Mouse (Mus musculus) kidney, embryonic 14.5 days (tissue): ENCODE data around the gene Pgap2. TPM values are rescaled to one million over a fixed set of nuclear protein-coding genes. Genes with fewer than 3 reads are reported as not detected.

ENCODE experiments used
- ATAC-seq: fragments of 200-750 bp; cut with Nextera tagmentation; 2 replicates; pipeline ENCODE4 v1.8.0; 2017; ENCODE audit warnings: moderate number of reproducible peaks, mild to moderate bottlenecking, moderate TSS enrichment, moderate library complexity; ENCODE audit not compliant: low FRiP score, low TSS enrichment
- H3K27ac ChIP-seq: fragments of 300-500 bp; sonication (generic); 2 replicates; pipeline ENCODE4 v1.5.1; 2014; ENCODE audit warnings: low read depth, mild to moderate bottlenecking, low read length, moderate library complexity, mixed read lengths
- H3K27me3 ChIP-seq: fragments of 300-500 bp; sonication (generic); 2 replicates; pipeline ENCODE4 v1.6.1; 2014; ENCODE audit warnings: mild to moderate bottlenecking, low read length; ENCODE audit not compliant: control insufficient read depth, insufficient read depth
- H3K36me3 ChIP-seq: fragments of 300-500 bp; sonication (generic); 2 replicates; pipeline ENCODE4 v1.6.1; 2014; ENCODE audit warnings: low read length, mixed read lengths; ENCODE audit not compliant: control insufficient read depth, insufficient read depth
- H3K4me1 ChIP-seq: fragments of 300-500 bp; sonication (generic); 2 replicates; pipeline ENCODE4 v1.6.1; 2014; ENCODE audit warnings: low read length, mixed read lengths; ENCODE audit not compliant: control insufficient read depth, insufficient read depth
- H3K4me2 ChIP-seq: fragments of 300-500 bp; sonication (generic); replicated peaks from 2 replicates; pipeline ENCODE4 v1.6.1; 2014; ENCODE audit warnings: low read depth, mild to moderate bottlenecking, low read length
- H3K4me3 ChIP-seq: fragments of 300-500 bp; sonication (generic); 2 replicates; pipeline ENCODE4 v1.5.1; 2014; ENCODE audit warnings: mild to moderate bottlenecking, low read length
- H3K9ac ChIP-seq: fragments of 300-500 bp; sonication (generic); 2 replicates; pipeline ENCODE4 v1.6.1; 2014; ENCODE audit warnings: low read depth, mild to moderate bottlenecking, low read length, moderate library complexity
- H3K9me3 ChIP-seq: fragments of 300-500 bp; sonication (generic); 2 replicates; pipeline ENCODE4 v1.6.1; 2016; ENCODE audit warnings: low read length; ENCODE audit not compliant: control insufficient read depth
- WGBS: fragments of 180-500 bp; shearing (Covaris S2); extraction: QIAGEN DNeasy Blood & Tissue Kit; methylation state at CpG from one replicate; pipeline ENCODE4 v1.1.7; 2014; 5-methylcytosine and 5-hydroxymethylcytosine counted together
- polyA plus RNA-seq: library from polyadenylated mRNA; unstranded; fragments of >200 nt; fragmentation: Nextera tagmentation; extraction: Ambion mirVana; gene quantifications from 2 replicates; pipeline ENCODE4 v1.2.1, GENCODE M21; 2014

Pgap2 gene
- polyA plus RNA-seq, 1 experiment from 2014 or later: 85.3 TPM

- ATAC-seq: no peak
- Histone ChIP-seq H3K9ac (peak overlapping the region; percentile 90), H3K4me2 (peak overlapping the region; percentile 65), H3K4me3 (peak overlapping the region; percentile 78), H3K4me1 (peaks cover 8% of the 10 kb centered on the region), H3K27ac (no peak overlapping the region), H3K9me3 (no peaks in the 10 kb centered on the region), H3K27me3 (no peaks in the 10 kb centered on the region), H3K36me3 (no peaks in the 10 kb centered on the region; the same call in 1 of the 2 replicates)
- 56% methylated on average over 4 of the region's 4 CpGs for WGBS
Measured at GRCm38 (mm10) chr7:102208806-102209363, 1.1 kb upstream of the Pgap2 start.

DNA sequence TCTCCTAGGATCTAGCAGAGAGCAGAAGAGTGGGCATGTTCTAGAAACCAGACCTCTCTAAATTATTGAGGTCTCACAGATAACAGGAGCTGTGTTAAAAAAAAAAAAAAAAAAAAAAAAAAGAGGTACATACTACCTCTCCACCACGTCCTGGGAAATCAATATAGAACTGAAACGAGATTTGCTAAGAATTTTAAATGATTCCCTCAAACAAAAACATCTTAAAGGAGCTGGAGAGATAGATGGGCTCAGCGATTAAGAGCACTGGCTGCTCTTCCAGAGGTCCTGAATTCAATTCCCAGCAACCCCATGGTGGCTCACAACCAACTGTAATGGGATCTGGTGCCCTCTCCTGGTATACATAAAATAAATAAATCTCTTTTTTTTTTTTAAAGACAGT is 1.1 kb downstream of the Pgap2 start:
- Histone ChIP-seq H3K9ac (peak overlapping the region; percentile 90; the same call in 1 of the 2 replicates), H3K4me2 (peak overlapping the region; percentile 50), H3K36me3 (no peaks in the 10 kb centered on the region; the same call in 1 of the 2 replicates), H3K4me3 (peak overlapping the region; percentile 78), H3K4me1 (peaks cover 8% of the 10 kb centered on the region), H3K27me3 (no peaks in the 10 kb centered on the region), H3K9me3 (no peaks in the 10 kb centered on the region), H3K27ac (peak overlapping the region; percentile 83)
- no peak for ATAC-seq
- WGBS: 78% methylated on average over 3 of the region's 3 CpGs

DNA sequence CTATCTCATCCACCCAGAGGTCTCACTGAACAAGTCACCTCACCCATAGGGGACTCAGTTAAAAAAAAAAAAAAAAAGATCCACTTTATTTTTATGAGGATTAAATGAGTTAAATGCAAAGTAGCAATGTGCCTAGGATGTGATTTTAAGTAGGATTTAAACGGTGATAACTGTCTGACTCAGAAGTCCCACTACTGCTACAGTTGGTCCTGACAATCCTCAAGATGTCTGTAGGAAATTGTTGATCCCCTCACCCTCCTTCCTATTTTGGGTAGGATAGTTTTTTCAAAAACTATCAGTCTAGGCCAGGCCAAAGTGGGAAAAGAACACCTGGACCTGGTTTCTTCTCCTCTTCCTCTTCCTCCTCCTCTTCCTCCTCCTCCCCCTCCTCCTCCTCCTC is 11.9 kb downstream of the Pgap2 start:
- peak; percentile 4; the same call in 1 of the 2 replicates for ATAC-seq
- WGBS: 43% methylated on average over 1 of the region's 1 CpGs
- Histone ChIP-seq H3K4me1 (no peaks in the 10 kb centered on the region), H3K4me2 (peak overlapping the region; percentile 45), H3K36me3 (peaks cover 6% of the 10 kb centered on the region; the same call in 1 of the 2 replicates), H3K4me3 (peak overlapping the region; percentile 75), H3K9ac (no peak overlapping the region; the same call in 1 of the 2 replicates), H3K27ac (no peak overlapping the region), H3K27me3 (no peaks in the 10 kb centered on the region), H3K9me3 (no peaks in the 10 kb centered on the region)

- peak overlapping the region; percentile 76; the same call in 1 of the 2 replicates for H3K9ac ChIP-seq
- H3K27ac ChIP-seq: no peak overlapping the region
- peak overlapping the region; percentile 75 for H3K4me3 ChIP-seq
- peak overlapping the region; percentile 45 for H3K4me2 ChIP-seq
- no peaks in the 10 kb centered on the region for H3K9me3 ChIP-seq
- H3K36me3 ChIP-seq: peaks cover 6% of the 10 kb centered on the region; the same call in 1 of the 2 replicates
- H3K27me3 ChIP-seq: no peaks in the 10 kb centered on the region
- WGBS: 2% methylated on average over 8 of the region's 13 CpGs
- ATAC-seq: peak; percentile 74
- H3K4me1 ChIP-seq: no peaks in the 10 kb centered on the region
Measured at GRCm38 (mm10) chr7:102222336-102222735, 12.3 kb downstream of the Pgap2 start.

DNA sequence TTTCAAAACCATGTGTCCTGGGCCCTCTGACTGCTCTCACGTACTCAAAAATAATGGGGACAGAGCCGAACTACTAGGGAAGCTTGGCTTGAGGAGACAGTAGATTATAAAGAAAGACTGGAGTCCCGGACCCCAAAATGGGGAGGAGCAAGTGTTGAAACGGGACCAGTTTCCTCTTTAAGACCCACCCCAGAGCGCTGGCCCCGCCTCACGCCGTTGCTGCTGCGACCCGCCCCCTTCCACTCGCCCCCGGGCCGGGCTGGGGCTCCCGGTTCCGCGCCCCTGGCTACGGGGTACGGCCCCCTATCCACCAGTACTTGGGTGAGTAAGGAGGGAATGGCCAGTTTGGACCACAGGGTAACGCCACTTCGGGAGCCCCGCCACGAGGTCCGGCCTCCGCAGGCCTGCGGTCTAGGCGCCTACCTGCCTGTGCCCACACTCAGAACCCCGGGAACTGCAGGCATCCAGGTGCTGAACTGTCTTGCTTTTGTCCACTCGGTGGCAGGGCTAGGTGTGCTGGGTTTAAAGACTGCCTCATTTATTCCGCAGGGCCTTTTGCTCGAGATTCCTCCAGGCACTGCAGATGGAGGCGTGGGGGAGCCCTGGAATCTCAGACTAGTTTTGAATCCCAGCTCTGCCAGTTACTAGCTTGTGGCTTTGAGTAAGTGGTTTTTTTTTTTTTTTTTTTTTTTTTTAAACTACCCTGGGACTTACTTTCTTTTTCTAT is 13.0 kb downstream of the Pgap2 start:
- WGBS: 1% methylated on average over 31 of the region's 31 CpGs

GRCm38 (mm10) chr7:102223883-102224738 is 14.1 kb downstream of the Pgap2 start:
- Histone ChIP-seq H3K9me3 (no peaks in the 10 kb centered on the region), H3K27me3 (no peaks in the 10 kb centered on the region), H3K4me2 (no peak overlapping the region), H3K9ac (no peak overlapping the region), H3K36me3 (peaks cover 6% of the 10 kb centered on the region; the same call in 1 of the 2 replicates), H3K27ac (no peak overlapping the region), H3K4me1 (no peaks in the 10 kb centered on the region), H3K4me3 (no peak overlapping the region)
- 84% methylated on average over 5 of the region's 5 CpGs for WGBS
- ATAC-seq: no peak

More for the DNA sequence above, 13.0 kb downstream of the Pgap2 start:
- Histone ChIP-seq H3K27ac (peak overlapping the region; percentile 75), H3K4me2 (peak overlapping the region; percentile 45), H3K4me3 (peak overlapping the region; percentile 75), H3K4me1 (no peaks in the 10 kb centered on the region), H3K9me3 (no peaks in the 10 kb centered on the region), H3K36me3 (peaks cover 6% of the 10 kb centered on the region; the same call in 1 of the 2 replicates), H3K9ac (peak overlapping the region; percentile 76), H3K27me3 (no peaks in the 10 kb centered on the region)
- peak; percentile 93 for ATAC-seq

- Histone ChIP-seq H3K36me3 (peaks cover 6% of the 10 kb centered on the region; the same call in 1 of the 2 replicates), H3K27ac (no peak overlapping the region), H3K4me2 (no peak overlapping the region), H3K4me1 (no peaks in the 10 kb centered on the region), H3K27me3 (no peaks in the 10 kb centered on the region), H3K4me3 (no peak overlapping the region), H3K9me3 (no peaks in the 10 kb centered on the region), H3K9ac (no peak overlapping the region)
- no peak for ATAC-seq
- 95% methylated on average over 6 of the region's 6 CpGs for WGBS
Measured at GRCm38 (mm10) chr7:102226051-102226450, 16.0 kb downstream of the Pgap2 start.

- no peaks in the 10 kb centered on the region for H3K9me3 ChIP-seq
- H3K4me1 ChIP-seq: no peaks in the 10 kb centered on the region
- peaks cover 6% of the 10 kb centered on the region; the same call in 1 of the 2 replicates for H3K36me3 ChIP-seq
- no peak overlapping the region for H3K9ac ChIP-seq
- no peaks in the 10 kb centered on the region for H3K27me3 ChIP-seq
- no peak overlapping the region for H3K27ac ChIP-seq
- 92% methylated on average over 4 of the region's 4 CpGs for WGBS
- no peak overlapping the region for H3K4me2 ChIP-seq
- H3K4me3 ChIP-seq: no peak overlapping the region
- ATAC-seq: no peak
Measured at GRCm38 (mm10) chr7:102228049-102228670, 18.2 kb downstream of the Pgap2 start.
